Mouse (Mus musculus): ENCODE results near the gene Nfatc2ip.

The Nfatc2ip gene

DNA sequence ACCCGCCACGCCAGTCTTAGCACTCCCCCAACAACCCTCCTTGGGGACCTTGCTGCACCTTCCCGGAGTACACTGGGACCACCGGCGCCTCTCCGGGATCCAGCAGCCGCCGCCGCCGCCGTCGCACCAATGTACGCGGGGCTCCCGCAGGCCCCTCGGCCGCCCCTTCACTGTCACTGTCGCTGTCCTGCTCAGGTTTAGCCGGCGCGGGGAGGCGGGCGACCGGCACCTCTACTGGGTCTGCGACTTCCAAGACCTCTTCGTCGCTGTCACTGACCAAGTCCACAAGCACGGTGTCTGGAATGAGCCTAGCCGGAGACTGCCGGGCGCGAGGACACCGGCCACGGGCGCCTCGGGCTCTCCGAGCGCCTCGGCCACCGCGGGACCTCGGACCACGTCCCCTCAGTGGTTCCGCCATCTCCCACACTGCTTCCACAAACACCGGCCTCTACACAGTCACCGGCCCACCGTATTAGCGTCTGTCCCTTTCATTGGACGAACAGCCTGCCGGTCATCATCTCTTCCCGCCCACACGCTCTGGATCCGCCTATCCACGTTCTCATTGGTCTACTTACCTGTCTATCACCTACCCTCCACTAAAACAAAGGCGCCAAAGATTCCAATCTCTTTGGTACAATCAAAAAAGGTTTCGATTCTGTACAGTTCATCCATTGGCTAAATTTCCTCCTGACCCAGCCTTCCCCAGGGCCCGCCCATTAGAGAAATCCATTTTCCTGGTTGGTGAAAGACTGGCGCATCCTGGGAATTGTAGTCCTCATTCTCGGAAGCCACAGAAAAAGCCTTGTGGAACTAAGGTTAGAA lies at the start of gene Nfatc2ip:
TSS of gene Nfatc2ip (minus strand) at position 440 of the 822 bp plus-strand sequence.
- in situ Hi-C loops (cut with MboI, MseI) = loop anchor here (5.0 kb wide), 1 partner anchor 76 kb away; no protein-coding TSS in a partner anchor

DNA sequence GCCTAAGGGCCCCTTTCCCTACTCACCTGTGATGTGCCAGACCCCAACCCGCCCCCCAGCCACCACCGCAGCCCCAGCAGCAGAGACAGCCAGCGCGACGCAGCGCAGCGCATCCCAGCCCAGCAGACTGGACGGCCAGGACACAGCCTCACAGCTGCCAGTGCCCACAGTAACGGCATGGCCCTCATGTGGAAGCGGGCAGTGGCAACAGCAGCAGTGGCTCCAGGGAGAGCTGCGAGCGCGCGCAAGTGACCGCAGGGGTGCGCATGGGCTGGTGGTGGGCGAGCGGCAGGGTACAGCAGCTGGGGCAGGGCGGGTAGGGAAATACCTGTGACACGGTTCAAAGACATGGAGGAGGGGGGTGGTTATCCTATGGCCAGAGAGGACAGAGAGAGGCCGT lies 49.7 kb upstream of the Nfatc2ip start:
- in situ Hi-C loops (cut with MboI, MseI) = loop anchor here (5.0 kb wide), 1 partner anchor 231 kb away; the partner anchor contains the start of gene Sult1a1

DNA sequence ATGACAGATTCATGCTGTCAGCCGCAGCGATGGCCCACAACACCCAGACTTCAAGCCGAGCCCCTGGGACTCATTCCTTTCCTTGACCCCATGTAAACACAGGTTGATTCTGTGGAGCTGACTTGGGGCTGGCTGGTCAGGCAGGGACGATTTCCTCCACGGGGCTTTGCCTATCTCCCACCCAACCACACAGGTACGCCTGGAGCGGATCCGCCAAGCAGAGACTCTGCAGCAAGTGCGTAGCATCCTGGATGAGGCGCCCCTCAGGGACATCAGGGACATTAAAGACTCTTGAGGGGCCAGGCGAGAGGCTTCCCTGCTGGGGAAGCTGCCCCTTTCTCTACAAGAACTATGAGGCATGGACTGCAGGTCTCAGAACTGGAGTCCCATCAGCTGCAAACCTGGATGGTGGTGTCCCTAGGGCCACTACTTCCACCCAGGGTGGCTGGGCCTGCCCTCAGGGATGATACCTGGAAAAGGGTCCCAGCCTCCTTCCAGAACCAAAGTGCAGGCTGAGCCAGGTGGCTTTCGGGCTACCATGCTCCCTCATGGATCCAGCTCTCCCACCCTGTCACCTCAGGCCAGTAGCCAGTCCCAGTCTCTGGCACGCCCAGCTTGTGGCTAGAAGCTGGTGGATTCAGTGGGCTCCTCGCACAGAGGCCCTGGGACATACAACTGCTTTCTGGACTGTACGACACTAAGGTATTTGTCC lies 48.7 kb upstream of the Nfatc2ip start:
- in situ Hi-C loops (cut with MboI, MseI) = loop anchor here (5.0 kb wide), 1 partner anchor 232 kb away; the partner anchor contains the start of gene Sult1a1

DNA sequence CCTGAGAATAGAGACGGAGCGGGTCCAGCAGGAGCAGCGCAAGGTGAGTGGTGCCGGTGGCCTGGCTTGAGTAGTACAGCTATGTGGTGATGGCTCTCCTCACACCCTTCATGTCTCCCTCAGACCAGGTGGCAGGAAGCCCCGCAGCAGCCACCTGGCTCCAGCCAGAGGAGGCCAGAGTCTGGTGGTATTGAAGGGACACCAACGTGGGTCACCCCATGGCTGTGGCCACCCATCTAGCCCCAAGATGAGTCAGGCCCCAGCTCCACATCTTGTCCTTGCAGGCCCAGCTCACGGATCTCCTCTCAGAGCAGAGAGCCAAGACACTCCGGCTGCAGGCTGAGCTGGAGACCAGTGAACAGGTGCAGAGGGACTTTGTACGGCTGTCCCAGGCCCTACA lies 48.0 kb upstream of the Nfatc2ip start:
- in situ Hi-C loops (cut with MboI, MseI) = no loop called here

DNA sequence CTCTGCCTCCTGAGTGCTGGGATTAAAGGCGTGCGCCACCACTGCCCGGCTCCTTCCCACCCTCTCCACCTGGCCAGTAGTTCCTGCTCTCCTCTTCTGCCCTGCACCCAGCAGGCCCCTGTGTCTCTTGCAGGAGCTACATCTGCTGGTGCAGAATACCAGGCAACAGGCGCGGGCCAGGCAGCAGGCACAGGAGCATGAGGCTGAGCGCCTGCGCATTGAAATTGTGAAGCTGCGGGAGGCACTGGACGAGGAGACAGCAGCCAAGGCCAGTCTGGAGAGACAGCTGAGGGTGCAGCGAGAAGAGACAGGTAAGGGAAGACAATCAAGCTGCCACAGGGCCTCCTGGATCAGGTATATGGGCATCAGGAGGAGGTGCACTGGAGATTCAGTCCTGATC lies 47.5 kb upstream of the Nfatc2ip start:
- in situ Hi-C loops (cut with MboI, MseI) = no loop called here

DNA sequence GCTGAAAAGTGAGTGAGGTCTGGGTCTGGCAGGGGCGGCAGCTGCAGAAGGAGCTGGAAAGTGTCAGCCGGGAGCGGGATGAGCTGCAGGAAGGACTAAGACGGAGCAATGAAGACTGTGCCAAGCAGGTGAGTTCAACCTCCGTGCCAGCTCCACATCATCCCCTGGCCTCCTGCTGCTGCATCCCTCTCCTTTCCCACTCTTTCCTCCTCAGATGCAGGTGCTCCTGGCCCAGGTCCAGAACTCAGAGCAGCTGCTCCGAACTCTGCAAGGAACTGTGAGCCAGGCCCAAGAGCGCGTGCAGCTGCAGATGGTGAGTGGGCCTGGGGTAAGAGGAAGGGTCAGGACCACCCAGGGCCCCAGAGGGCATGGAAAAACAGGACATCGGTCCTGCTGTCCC lies 43.6 kb upstream of the Nfatc2ip start:
- in situ Hi-C loops (cut with MboI, MseI) = no loop called here

DNA sequence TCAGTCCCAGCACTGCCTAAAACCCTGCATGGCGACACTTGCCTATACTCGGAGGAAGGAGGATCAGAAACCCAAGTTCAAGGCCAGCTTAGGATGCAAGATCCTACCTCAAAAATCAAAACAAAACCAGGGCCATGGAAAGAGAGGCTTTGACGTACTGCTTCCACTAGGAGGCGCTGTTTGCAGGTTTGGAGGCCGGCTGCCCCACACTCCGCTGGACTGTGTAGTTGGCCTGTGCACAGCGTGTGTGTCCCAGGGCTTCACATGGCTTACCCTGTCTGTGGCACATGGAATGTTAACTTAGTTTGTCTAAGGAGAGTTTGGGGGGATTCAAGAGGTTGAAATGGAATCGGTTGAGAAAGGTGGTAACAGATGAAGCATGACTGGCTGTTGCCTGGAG lies 40.3 kb upstream of the Nfatc2ip start:
- in situ Hi-C loops (cut with MboI, MseI) = no loop called here

DNA sequence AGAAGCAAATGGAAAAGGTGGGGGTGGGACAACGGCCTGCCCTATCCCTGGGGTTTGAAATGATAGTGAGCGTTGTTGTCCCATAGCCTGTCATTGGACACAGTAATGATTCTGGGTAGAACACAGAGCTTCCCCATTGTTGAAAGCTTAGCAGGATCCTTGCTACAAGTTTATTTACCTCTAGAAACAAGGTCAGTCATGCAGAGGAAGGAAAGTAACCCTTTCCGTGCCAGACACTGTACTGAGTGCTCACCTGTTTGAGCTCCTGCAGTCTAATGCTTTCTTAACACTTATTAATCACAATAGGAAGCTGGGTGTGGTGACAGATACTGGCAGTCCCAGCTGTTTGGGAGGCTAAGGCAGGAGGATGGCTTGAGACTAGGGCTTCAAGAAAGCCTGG lies 39.3 kb upstream of the Nfatc2ip start:
- in situ Hi-C loops (cut with MboI, MseI) = no loop called here

DNA sequence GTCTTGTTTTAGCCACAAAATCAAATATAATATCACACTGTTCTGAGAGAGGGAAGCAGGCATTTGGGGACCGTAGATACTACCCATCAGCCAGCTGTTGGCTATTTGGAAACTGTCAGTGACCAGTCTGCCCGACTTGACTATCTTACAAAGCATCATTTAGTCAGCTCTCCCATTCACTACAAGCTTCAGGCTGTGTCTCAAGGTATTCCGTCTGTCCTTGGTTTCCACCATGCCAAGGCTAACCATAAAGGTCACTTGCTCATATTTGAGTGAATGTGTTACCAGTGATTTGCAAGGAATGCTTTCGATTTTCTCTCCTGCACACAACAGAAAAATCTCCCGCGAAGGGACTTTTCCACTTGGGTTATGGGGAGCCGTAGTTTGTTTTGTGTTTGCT lies 38.2 kb upstream of the Nfatc2ip start:
- in situ Hi-C loops (cut with MboI, MseI) = no loop called here

DNA sequence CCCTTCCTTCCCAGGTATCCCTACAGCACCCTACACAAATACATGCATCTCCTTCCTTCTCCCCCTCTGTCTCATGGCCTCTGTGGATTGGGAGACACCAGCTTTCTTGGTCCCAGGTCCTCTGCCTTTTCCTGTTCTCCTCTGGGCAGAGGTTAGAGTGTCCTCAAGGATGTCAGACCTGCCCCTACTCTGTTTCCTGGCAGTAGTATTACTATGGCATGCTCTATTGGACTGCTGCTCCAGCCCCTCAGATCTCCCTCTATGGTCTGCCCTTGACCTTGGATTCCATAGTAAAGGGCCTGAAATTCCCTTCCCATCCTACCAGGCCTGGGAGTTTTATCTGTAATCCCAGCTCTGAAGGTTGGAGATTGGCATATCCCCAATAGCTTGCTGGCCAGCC lies 33.6 kb upstream of the Nfatc2ip start:
- in situ Hi-C loops (cut with MboI, MseI) = no loop called here

DNA sequence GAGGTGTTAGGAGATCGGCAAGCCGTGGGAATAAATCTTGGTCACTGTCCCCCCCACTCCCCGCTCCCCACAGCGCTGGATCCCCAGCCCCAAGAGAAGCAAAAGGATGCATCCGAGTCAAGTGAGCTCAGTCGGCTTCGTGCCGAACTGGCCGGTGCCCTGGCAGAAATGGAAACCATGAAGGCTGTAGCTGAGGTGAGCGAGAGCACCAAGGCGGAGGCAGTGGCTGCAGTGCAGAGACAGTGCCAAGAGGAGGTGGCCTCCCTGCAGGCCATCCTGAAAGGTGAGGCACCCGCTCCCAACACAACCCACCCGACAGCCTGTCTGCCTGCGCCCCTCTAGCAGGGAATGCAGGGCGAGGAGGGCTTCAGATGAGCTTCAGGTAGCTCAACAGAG lies 33.0 kb upstream of the Nfatc2ip start:
- in situ Hi-C loops (cut with MboI, MseI) = no loop called here

DNA sequence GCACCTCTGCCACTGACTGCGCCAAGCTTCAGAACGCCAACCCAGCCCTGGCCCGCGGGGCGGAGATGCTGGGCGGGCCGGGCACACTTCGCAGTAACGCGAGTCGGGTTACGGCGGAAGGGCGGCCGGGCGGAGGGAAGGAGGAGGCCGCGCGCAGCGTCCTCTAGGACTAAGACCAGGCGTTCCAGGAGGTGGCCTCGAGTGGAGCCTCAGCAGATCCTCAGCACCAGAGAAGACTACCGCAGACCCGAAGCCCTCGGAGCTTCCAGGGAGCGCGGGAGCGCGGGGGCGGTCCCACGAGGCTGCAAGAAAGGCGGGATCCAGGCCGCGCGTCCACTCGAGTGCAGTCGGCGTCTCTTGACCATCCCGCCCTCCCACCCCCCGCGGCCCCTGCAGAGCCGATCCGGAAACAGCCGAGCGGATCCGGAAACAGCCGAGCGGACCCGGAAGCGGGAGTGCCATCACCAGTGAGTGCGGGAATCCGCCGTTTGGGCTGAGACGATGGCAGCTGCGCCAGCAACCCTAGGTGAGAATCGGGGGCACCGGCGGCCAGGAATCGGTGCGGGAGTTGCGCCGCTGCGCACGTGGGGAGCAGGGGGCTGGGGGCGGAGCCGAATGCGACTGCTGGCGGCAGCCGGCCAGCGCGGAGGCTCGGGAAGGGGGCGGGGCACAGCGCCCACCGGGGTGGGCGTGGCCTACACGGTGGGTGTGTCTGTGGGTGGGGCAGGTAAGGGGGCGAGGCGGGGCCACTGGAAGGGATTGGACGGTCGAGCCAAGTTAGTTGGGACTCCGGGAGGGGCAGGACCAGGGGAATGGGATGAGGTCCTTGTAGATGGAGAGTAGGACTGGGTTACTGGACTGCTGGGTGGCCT lies 32.3 kb upstream of the Nfatc2ip start, which contains the start of gene Rabep2:
TSS of gene Rabep2 (plus strand) at position 129 of the 872 bp plus-strand sequence.
- in situ Hi-C loops (cut with MboI, MseI) = no loop called here

DNA sequence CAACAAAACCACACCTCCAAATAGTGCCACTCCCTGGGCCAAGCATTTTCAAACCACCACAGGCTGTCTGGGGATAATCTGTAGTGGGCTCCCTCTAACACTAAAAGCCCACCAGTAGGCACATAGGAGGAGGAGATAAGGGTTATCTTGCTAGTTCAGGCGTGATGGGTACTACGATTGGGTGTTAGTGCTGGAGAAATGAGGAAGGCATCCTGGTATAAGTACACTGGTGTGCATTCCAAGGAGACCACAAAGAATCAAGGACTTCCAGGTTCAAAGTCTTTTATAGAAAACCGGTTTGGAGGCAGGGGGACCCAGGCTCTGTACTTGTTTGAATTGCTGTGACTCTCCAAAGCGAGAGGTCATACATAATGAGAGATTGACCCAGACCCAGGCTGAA lies 31.6 kb upstream of the Nfatc2ip start:
- in situ Hi-C loops (cut with MboI, MseI) = no loop called here

DNA sequence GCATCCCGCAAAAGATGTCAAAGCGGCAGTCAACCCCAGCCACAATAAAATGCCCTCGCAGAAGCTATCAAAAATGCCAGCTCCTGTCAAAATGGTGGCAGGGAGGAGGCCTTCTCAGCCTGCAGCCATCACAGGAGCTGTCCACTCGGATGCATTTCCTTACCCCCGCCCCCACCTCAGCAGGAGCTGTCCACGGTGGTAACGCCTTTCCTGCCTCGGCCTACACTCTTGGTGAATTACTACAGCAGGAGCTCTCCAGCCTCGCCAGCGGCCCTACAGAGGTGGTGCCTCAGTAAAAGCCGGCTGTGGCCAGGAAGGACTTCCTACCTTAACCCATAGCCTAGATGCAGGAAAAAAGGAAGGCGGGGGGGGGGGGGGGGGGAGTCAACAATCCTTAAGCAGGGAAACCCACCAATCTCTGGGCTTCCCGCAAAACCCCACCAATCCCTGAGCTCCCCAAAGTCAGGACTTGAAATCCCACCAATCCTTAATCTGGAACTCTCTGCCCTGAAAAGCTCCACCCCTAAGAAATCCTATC lies 30.9 kb upstream of the Nfatc2ip start:
- in situ Hi-C loops (cut with MboI, MseI) = no loop called here

DNA sequence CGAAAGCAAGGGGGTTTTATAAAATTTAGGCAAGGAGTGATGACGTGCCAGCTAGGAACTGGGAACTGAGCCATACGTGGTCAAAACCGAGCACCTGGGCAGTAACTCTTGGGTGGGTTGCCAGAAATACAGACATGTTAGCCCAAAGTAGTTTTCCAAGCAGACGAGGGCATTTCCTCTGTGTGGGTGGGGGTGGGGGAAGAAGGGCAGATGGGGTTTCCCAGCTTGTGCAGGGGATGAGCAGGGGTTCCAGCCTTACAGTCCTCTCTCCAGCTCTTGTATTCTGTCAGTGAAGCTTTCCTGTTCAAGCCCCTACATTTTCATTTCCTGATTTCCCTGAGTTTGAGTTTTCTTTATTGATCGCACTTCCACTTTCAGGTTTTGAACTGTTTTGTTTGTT lies 27.6 kb upstream of the Nfatc2ip start:
- in situ Hi-C loops (cut with MboI, MseI) = no loop called here

DNA sequence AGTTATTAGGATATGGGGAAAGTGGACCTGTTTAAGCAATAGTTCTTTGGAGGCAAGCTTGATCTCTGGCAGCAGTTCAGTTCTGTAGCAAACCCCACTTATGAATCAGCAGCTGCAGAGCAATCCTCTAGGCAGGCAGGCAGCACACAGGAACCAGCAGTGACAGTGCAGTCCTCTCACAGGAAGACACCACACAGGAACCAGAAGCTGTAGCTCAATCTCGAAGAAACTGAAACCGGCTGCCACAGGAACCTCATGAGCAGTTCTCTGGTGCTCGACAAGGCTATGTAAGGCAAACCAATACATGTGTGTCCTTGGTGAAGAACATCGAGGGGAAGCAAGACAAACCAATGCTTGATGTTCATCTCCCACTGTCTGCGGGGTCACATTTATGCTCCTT lies 25.2 kb upstream of the Nfatc2ip start:
- in situ Hi-C loops (cut with MboI, MseI) = no loop called here

DNA sequence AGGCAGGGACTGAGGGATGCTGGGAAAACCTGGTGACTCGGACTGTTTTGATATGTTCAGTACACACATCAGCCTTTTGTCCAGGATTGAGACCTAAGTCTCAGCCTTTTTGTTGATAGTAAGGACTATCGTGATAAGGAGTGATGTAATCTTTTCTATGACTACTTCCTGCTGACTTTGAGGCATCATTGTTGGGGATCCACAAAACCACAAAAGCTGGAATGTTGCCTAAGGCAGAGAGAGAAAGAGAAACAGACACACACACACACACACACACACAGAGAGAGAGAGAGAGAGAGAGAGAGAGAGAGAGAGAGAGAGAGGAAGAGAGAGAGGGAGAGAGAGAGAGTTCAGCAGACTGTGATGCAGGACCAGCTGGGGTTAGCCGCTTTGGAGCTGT lies 22.0 kb upstream of the Nfatc2ip start:
- in situ Hi-C loops (cut with MboI, MseI) = no loop called here

DNA sequence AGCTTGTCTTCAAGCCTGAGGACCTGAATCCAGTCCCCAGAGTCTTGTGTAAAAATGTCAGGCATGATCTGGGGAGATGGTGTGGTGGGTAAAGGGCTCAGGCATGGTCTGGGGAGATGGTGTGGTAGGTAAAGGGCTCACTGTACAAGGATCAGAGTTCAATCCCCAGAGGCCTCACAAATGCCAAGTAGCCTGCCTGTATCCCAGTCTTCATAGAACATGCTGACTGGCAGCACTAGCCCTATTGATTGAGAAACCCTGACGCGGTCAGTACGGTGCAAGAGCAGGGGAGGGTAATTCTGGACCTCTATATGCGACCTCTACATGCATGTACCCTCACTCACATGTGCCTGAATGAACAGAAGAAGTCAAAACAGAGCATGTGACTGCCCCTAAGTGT lies 21.1 kb upstream of the Nfatc2ip start:
- in situ Hi-C loops (cut with MboI, MseI) = no loop called here

DNA sequence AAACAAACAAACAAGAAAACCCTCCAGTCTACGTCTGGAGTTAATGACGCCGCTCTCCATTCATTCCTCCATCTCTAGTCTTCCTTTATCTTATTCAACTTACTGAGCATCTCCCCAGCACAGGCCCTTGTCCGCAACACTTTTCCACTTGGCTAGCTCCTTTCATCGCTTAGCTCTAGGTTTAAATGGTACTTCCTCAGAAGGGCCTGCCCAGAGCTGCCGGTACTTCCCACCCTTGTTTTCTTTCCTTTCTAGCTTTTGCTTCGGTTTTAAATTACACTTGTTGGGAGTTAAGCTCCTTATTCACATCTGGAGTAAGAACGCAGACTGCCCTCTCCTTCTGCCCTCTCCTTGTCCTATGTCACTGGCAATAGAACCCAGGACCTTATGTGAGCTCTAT lies 20.5 kb upstream of the Nfatc2ip start:
- in situ Hi-C loops (cut with MboI, MseI) = no loop called here

DNA sequence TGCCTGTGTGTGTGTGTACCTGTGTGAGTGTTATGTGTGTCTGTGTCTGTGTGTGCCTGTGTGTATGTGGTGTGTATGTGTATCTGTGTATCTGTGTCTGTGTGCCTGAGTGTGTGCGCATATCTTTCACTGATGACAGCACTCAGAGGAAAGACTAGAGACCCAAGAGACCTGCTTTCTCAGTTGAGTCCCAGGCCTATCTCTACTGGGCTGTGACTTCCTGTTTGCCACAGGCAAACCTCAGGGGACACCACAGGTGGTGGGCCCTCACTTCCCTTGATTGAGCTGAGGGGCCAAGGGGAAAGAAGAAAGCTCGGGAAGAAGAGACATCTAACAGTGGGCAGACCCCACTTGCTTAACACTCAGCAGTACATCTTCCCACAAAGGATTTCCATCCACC lies 20.1 kb upstream of the Nfatc2ip start:
- in situ Hi-C loops (cut with MboI, MseI) = no loop called here

DNA sequence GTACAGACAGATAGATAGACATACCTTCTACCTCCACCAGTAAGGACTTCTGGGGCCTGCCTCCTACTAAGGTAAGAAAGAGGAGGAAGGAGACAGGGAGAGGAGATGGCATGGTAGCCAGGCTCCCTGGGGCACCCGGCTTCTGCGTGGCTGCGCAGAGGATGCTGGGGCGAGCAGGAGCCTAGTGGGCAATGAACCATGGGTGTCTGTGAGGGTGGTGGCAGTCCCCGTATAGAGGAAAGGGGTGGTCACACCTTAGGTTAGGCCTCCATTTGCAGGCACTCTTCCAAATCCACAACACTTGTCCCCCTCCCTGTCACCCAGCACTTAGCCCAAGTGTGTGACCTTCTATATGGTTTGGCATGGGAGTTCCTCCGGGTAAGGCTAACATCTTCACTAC lies 18.2 kb upstream of the Nfatc2ip start, which contains the start of gene Cd19:
TSS of gene Cd19 (minus strand) at position 165 of the 400 bp plus-strand sequence.
- in situ Hi-C loops (cut with MboI, MseI) = no loop called here

DNA sequence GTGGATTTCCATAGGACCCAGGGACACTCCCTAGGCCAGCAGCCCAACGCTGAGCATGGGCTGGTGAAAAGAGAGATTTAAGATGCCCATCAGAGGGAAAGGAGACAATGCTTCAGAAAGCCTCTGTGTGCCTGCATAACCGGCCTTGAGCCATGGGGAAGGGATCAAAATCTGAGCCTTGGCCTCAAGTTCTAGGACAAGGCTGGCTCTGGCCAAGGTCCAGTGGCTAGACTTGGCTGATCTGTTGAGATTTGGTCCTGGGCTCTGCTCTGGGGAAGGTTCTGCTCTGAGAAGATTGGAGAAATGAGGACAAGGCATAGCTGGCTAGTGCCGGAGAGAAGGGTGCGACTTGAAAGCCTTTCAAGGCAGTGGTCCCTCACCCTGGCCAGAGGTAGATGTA lies 14.5 kb upstream of the Nfatc2ip start:
- in situ Hi-C loops (cut with MboI, MseI) = no loop called here

Data from T-helper 2 cell (primary cell).